Mouse (Mus musculus) liver, embryonic 14.5 days (tissue): Measurements from ENCODE around the gene Ncor1. TPM values are rescaled to one million over a fixed set of nuclear protein-coding genes. Genes with fewer than 3 reads are reported as not detected.

Experiments
- ATAC-seq: fragments of 200-750 bp; cut with Nextera tagmentation; 2 replicates; pipeline ENCODE4 v1.8.0; 2017; ENCODE audit warnings: moderate number of reproducible peaks, mild to moderate bottlenecking, moderate library complexity; ENCODE audit not compliant: insufficient read depth
- DNase-seq, 3 experiments: peaks; one replicate each; pipeline ENCODE4 v3.0.0-alpha.2; 2012 to 2013; ENCODE audit warnings: low read depth in 3 of 3, low spot score in 3 of 3
- H3K27ac ChIP-seq: fragments of 300-500 bp; sonication (generic); 2 replicates; pipeline ENCODE4 v1.5.1; 2014; ENCODE audit warnings: moderate library complexity, mild to moderate bottlenecking, control low read depth, inconsistent platforms
- H3K27me3 ChIP-seq: fragments of 300-500 bp; sonication (generic); 2 replicates; pipeline ENCODE4 v1.6.1; 2014; ENCODE audit warnings: mild to moderate bottlenecking, low read length, moderate library complexity; ENCODE audit not compliant: control insufficient read depth, insufficient read depth
- H3K36me3 ChIP-seq: fragments of 300-500 bp; sonication (generic); replicated peaks from 2 replicates; pipeline ENCODE4 v1.6.1; 2014; ENCODE audit warnings: low read depth; ENCODE audit not compliant: control insufficient read depth, insufficient read depth
- H3K4me1 ChIP-seq, 2 experiments: fragments of 200-500 bp in 1 of 2; fragments of 300-500 bp in 1 of 2; sonication (generic) in 1 of 2; replicated peaks; 2 replicates each; pipeline ENCODE4 v1.6.1; 2012 to 2014; ENCODE audit warnings: antibody characterized with exemption in 1 of 2, inconsistent platforms in 1 of 2, low read length in 1 of 2; ENCODE audit not compliant: control insufficient read depth in 2 of 2, insufficient read depth in 2 of 2
- H3K4me2 ChIP-seq: fragments of 300-500 bp; sonication (generic); 2 replicates; pipeline ENCODE4 v1.6.1; 2014; ENCODE audit warnings: low read depth, mild to moderate bottlenecking, control low read depth, moderate library complexity
- H3K4me3 ChIP-seq, 2 experiments: fragments of 200-500 bp in 1 of 2; fragments of 300-500 bp in 1 of 2; sonication (generic) in 1 of 2; 2 replicates each; pipeline ENCODE4 v1.5.1; 2012 to 2014; ENCODE audit warnings: low read depth in 2 of 2, low read length in 2 of 2, mild to moderate bottlenecking in 2 of 2, control low read depth in 1 of 2, inconsistent platforms in 1 of 2, moderate library complexity in 1 of 2; ENCODE audit not compliant: insufficient read depth in 1 of 2
- H3K9ac ChIP-seq: fragments of 300-500 bp; sonication (generic); replicated peaks from 2 replicates; pipeline ENCODE4 v1.6.1; 2014; ENCODE audit warnings: mild to moderate bottlenecking, control low read depth, moderate library complexity
- H3K9me3 ChIP-seq: fragments of 300-500 bp; sonication (generic); 2 replicates; pipeline ENCODE4 v1.6.1; 2016; ENCODE audit warnings: low read length, mixed read lengths; ENCODE audit not compliant: control insufficient read depth
- CTCF ChIP-seq: IDR thresholded peaks from 2 replicates; pipeline ENCODE4 v1.5.1; 2016; ENCODE audit warnings: antibody characterized with exemption, low read depth, control low read depth
- EP300 ChIP-seq: IDR thresholded peaks from 2 replicates; pipeline ENCODE4 v1.6.1; 2016; ENCODE audit warnings: antibody characterized with exemption, low read depth
- WGBS: fragments of 180-500 bp; shearing (Covaris S2); extraction: QIAGEN DNeasy Blood & Tissue Kit; methylation state at CpG from one replicate; pipeline ENCODE4 v1.1.7; 2014; ENCODE audit not compliant: insufficient replicate concordance; 5-methylcytosine and 5-hydroxymethylcytosine counted together
- polyA plus RNA-seq, 2 experiments: library from polyadenylated mRNA; depleted of rRNA in 1 of 2; stranded (reverse) in 1 of 2; unstranded in 1 of 2; fragments of >200 nt; fragmentation: Nextera tagmentation in 1 of 2; extraction: Ambion mirVana in 1 of 2; gene quantifications; 2 replicates each; pipeline versions ENCODE4 v1.2.1 to v1.2.3; 2012 to 2014

Ncor1 gene
- polyA plus RNA-seq, 2 experiments = 37.1 to 54.3 TPM

DNA sequence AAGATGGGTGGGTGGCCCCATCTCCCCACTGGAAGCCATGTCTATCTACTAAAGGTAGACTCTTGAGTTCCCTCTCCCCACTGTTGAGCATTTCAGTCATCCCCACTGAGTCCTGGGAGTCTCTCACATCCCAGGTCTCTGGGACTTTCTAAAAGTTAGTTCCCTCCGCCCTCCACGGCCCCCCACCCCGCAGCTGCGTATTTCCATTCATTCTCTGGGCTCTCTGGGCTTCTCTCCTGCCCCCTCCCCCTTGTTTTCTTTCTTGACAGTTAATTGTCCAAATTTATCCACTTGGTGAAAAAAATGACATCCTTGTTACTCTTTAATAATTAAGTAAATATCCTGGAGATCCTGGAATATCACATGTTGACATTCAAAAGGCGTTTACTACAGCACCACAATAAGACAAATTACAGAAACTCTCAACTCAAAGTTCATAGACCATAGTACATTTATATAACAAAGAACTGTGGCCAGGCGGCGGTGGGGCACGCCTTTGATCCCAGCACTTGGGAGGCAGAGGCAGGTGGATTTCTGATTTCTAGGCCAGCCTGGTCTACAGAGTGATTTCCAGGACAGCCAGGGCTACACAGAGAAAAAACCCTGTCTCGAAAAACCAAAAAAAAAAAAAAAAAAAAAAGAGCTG lies 17.5 kb downstream of the Ncor1 start:
- DNase-seq (no peak), ATAC-seq (no peak)
- no peaks in the 10 kb centered on the region; a peak in 1 of 4 replicates for H3K4me1 ChIP-seq
- TF ChIP-seq CTCF = no peak
- no peak for TF ChIP-seq EP300
- H3K27ac ChIP-seq = no peak overlapping the region
- no peak overlapping the region for H3K4me3 ChIP-seq
- H3K9me3 ChIP-seq = no peaks in the 10 kb centered on the region
- H3K9ac ChIP-seq = no peak overlapping the region
- 86% methylated on average over 9 of the region's 9 CpGs for WGBS
- no peak overlapping the region for H3K4me2 ChIP-seq
- H3K36me3 ChIP-seq = peaks cover 12% of the 10 kb centered on the region
- no peaks in the 10 kb centered on the region for H3K27me3 ChIP-seq

DNA sequence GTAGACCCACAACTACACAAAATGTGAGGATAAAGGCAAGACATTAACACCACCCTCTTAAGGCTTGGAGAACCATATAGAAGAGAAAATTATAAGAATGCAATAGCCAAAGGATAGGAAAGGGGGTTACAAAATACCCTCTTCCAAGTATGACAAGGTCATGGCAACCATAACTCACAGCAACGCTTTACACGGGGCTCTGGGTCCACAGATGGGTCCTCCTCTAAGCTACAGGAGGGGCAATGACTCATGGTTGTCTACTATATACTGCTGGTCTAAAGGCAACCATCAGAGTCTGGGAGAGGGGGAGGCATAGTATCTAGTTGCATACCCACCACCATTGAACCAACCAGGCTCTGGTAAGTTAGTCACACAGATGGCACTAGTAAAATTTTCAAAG lies 26.1 kb downstream of the Ncor1 start:
- Histone ChIP-seq H3K9ac (no peak overlapping the region), H3K4me2 (no peak overlapping the region), H3K4me3 (no peak overlapping the region), H3K27me3 (no peaks in the 10 kb centered on the region), H3K9me3 (no peaks in the 10 kb centered on the region), H3K4me1 (no peaks in the 10 kb centered on the region), H3K27ac (no peak overlapping the region), H3K36me3 (peaks cover 26% of the 10 kb centered on the region)
- TF ChIP-seq CTCF (no peak), EP300 (no peak)
- ATAC-seq (no peak), DNase-seq (no peak)
- WGBS = 83% methylated on average over 2 of the region's 2 CpGs

DNA sequence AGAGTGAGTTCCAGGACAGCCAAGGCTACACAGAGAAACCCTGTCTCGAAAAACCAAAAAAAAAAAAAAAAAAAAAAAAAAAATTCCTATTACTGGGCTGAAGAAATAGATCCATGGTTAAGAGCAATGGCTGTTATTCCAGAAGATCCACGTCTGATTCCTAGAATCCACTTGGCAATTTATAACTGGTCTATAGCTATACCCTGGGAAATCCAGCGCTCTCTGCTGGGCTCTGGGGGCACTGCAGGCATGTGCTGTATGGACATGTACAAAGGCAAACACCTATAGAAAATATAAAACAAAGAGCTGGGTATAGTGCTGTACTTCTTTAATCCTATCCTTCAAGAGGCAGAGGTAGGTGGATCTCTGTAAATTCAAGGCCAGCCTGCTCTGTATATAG lies 31.2 kb downstream of the Ncor1 start:
- H3K9ac ChIP-seq = no peak overlapping the region
- no peak overlapping the region for H3K4me3 ChIP-seq
- no peak overlapping the region for H3K27ac ChIP-seq
- no peak for ATAC-seq
- H3K27me3 ChIP-seq = no peaks in the 10 kb centered on the region
- 70% methylated on average over 2 of the region's 3 CpGs for WGBS
- peak in 1 of 3 experiments; percentile 22 for DNase-seq
- H3K9me3 ChIP-seq = no peaks in the 10 kb centered on the region
- no peak overlapping the region for H3K4me2 ChIP-seq
- no peaks in the 10 kb centered on the region for H3K4me1 ChIP-seq
- peaks cover 23% of the 10 kb centered on the region for H3K36me3 ChIP-seq
- TF ChIP-seq EP300 (no peak), CTCF (peak; percentile 59)

DNA sequence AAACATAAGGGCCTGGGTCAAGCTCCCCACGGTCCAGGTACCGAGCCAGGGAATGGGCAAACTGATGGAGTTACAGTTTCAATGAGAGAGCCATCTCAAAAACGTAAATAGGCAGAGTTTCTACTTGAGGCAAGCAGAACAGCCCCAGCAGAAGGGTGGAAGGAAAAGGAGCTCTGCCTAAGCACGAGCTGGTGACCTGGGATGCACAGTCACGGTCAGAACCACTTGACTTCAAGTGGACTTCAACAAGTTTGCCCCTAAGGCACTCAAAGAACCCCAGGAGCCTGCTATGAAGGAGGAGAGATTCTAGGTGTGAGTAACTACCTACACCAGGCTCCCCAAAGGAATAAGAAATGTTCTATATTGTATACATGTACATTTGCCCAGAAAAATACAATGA lies 32.1 kb downstream of the Ncor1 start:
- TF ChIP-seq CTCF = no peak
- no peak for TF ChIP-seq EP300
- no peak overlapping the region for H3K27ac ChIP-seq
- no peaks in the 10 kb centered on the region for H3K4me1 ChIP-seq
- no peaks in the 10 kb centered on the region for H3K27me3 ChIP-seq
- ATAC-seq (no peak), DNase-seq (no peak)
- no peak overlapping the region for H3K9ac ChIP-seq
- H3K4me3 ChIP-seq = no peak overlapping the region
- peaks cover 21% of the 10 kb centered on the region for H3K36me3 ChIP-seq
- H3K9me3 ChIP-seq = no peaks in the 10 kb centered on the region
- WGBS = 87% methylated on average over 5 of the region's 5 CpGs
- H3K4me2 ChIP-seq = no peak overlapping the region

DNA sequence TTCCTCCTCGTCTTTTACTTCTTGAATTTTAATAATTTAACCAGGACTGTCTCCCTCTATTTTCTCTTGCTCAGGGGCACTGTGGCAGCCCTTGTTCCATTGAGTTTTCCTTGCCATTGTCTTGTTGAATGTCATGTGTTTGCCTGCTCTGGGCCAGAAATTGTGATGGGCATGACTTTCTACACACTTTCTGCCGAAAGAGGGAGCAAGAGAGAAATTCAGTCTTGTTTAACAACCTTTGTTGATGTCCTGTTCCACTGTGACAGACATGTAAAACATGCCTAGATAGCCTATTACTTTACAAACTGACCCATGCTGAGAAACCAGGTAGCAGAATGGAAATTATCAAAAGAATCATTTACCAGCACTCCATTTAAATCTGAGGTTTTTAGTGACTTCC lies 33.8 kb downstream of the Ncor1 start:
- H3K4me3 ChIP-seq = no peak overlapping the region
- DNase-seq = no peak
- TF ChIP-seq CTCF (peak; percentile 18; the same call in 1 of the 2 replicates), EP300 (no peak)

More for the DNA sequence above, 33.8 kb downstream of the Ncor1 start:
- H3K27ac ChIP-seq = no peak overlapping the region
- peaks cover 17% of the 10 kb centered on the region for H3K36me3 ChIP-seq
- H3K4me2 ChIP-seq = no peak overlapping the region
- no peaks in the 10 kb centered on the region for H3K27me3 ChIP-seq
- H3K4me1 ChIP-seq = no peaks in the 10 kb centered on the region
- ATAC-seq = no peak
- WGBS = 77% methylated on average over 2 of the region's 2 CpGs
- no peaks in the 10 kb centered on the region for H3K9me3 ChIP-seq
- no peak overlapping the region for H3K9ac ChIP-seq
